Mouse (Mus musculus) heart, adult 11 months (tissue): ENCODE measurements at regions not wholly inside any gene's neighbourhood (a gene's known extent, or its start where the extent isn't known, plus 50 kb on each side); places are given as distances from the start of the nearest gene placed in this dataset.

Experiments used
- DNase-seq: peaks from one replicate; pipeline ENCODE4 v3.0.0; 2022

- DNase-seq, result peak; percentile 61
Observed at GRCm38 (mm10) chr7:129772540-129773331, 181.1 kb downstream of the Wdr11 start.

- peak; percentile 81 for DNase-seq
Observed at GRCm38 (mm10) chr7:129774261-129774861, 182.7 kb downstream of the Wdr11 start.

- peak; percentile 69 for DNase-seq
Observed at GRCm38 (mm10) chr7:129775189-129775588, 183.5 kb downstream of the Wdr11 start.

GRCm38 (mm10) chr7:129778842-129779421 lies 187.3 kb downstream of the Wdr11 start:
- DNase-seq, result no peak

- DNase-seq, result no peak
Observed at GRCm38 (mm10) chr7:129779939-129780338, 188.3 kb downstream of the Wdr11 start.

GRCm38 (mm10) chr7:129781756-129782155 lies 190.1 kb downstream of the Wdr11 start:
- DNase-seq, result no peak

GRCm38 (mm10) chr7:129784966-129785365 lies 193.3 kb downstream of the Wdr11 start:
- no peak for DNase-seq

- DNase-seq, result no peak
Observed at GRCm38 (mm10) chr7:129787011-129787410, 195.3 kb downstream of the Wdr11 start.

GRCm38 (mm10) chr7:129787736-129788135 lies 196.1 kb downstream of the Wdr11 start:
- no peak for DNase-seq

- DNase-seq, result no peak
Observed at GRCm38 (mm10) chr7:129789461-129789860, 197.8 kb downstream of the Wdr11 start.

- DNase-seq, result peak; percentile 95
Observed at GRCm38 (mm10) chr7:129790590-129791449, 199.2 kb downstream of the Wdr11 start.

GRCm38 (mm10) chr7:129791450-129791820 lies 199.8 kb downstream of the Wdr11 start:
- DNase-seq, result peak; percentile 94

- DNase-seq, result no peak
Observed at GRCm38 (mm10) chr7:129793733-129794132, 202.1 kb downstream of the Wdr11 start.

GRCm38 (mm10) chr7:129794276-129794675 lies 202.6 kb downstream of the Wdr11 start:
- DNase-seq, result no peak

GRCm38 (mm10) chr7:129798525-129798924 lies 206.9 kb downstream of the Wdr11 start:
- no peak for DNase-seq

GRCm38 (mm10) chr7:129800461-129800867 lies 208.8 kb downstream of the Wdr11 start:
- no peak for DNase-seq

GRCm38 (mm10) chr7:129801431-129801847 lies 209.8 kb downstream of the Wdr11 start:
- DNase-seq, result peak; percentile 94

GRCm38 (mm10) chr7:129802168-129802567 lies 210.5 kb downstream of the Wdr11 start:
- no peak for DNase-seq

- DNase-seq, result no peak
Observed at GRCm38 (mm10) chr7:129805340-129805739, 213.7 kb downstream of the Wdr11 start.

- DNase-seq, result no peak
Observed at GRCm38 (mm10) chr7:129810141-129810540, 218.5 kb downstream of the Wdr11 start.

- DNase-seq, result no peak
Observed at GRCm38 (mm10) chr7:129810565-129810964, 218.9 kb downstream of the Wdr11 start.

GRCm38 (mm10) chr7:129814149-129814860 lies 222.6 kb downstream of the Wdr11 start:
- DNase-seq, result peak; percentile 63
